Mouse (Mus musculus) liver, embryonic 14.5 days (tissue): ENCODE measurements around the gene AW551984. TPM values are rescaled to one million over a fixed set of nuclear protein-coding genes. Genes with fewer than 3 reads are reported as not detected.

Source experiments
- ATAC-seq: fragments of 200-750 bp; cut with Nextera tagmentation; 2 replicates; pipeline ENCODE4 v1.8.0; 2017; ENCODE audit warnings: moderate number of reproducible peaks, mild to moderate bottlenecking, moderate library complexity; ENCODE audit not compliant: insufficient read depth
- DNase-seq, 3 experiments: peaks; one replicate each; pipeline ENCODE4 v3.0.0-alpha.2; 2012 to 2013; ENCODE audit warnings: low read depth in 3 of 3, low spot score in 3 of 3
- H3K27ac ChIP-seq: fragments of 300-500 bp; sonication (generic); 2 replicates; pipeline ENCODE4 v1.5.1; 2014; ENCODE audit warnings: moderate library complexity, mild to moderate bottlenecking, control low read depth, inconsistent platforms
- H3K27me3 ChIP-seq: fragments of 300-500 bp; sonication (generic); 2 replicates; pipeline ENCODE4 v1.6.1; 2014; ENCODE audit warnings: mild to moderate bottlenecking, low read length, moderate library complexity; ENCODE audit not compliant: control insufficient read depth, insufficient read depth
- H3K36me3 ChIP-seq: fragments of 300-500 bp; sonication (generic); replicated peaks from 2 replicates; pipeline ENCODE4 v1.6.1; 2014; ENCODE audit warnings: low read depth; ENCODE audit not compliant: control insufficient read depth, insufficient read depth
- H3K4me1 ChIP-seq, 2 experiments: fragments of 200-500 bp in 1 of 2; fragments of 300-500 bp in 1 of 2; sonication (generic) in 1 of 2; replicated peaks; 2 replicates each; pipeline ENCODE4 v1.6.1; 2012 to 2014; ENCODE audit warnings: antibody characterized with exemption in 1 of 2, inconsistent platforms in 1 of 2, low read length in 1 of 2; ENCODE audit not compliant: control insufficient read depth in 2 of 2, insufficient read depth in 2 of 2
- H3K4me2 ChIP-seq: fragments of 300-500 bp; sonication (generic); 2 replicates; pipeline ENCODE4 v1.6.1; 2014; ENCODE audit warnings: low read depth, mild to moderate bottlenecking, control low read depth, moderate library complexity
- H3K4me3 ChIP-seq, 2 experiments: fragments of 200-500 bp in 1 of 2; fragments of 300-500 bp in 1 of 2; sonication (generic) in 1 of 2; 2 replicates each; pipeline ENCODE4 v1.5.1; 2012 to 2014; ENCODE audit warnings: low read depth in 2 of 2, low read length in 2 of 2, mild to moderate bottlenecking in 2 of 2, control low read depth in 1 of 2, inconsistent platforms in 1 of 2, moderate library complexity in 1 of 2; ENCODE audit not compliant: insufficient read depth in 1 of 2
- H3K9ac ChIP-seq: fragments of 300-500 bp; sonication (generic); replicated peaks from 2 replicates; pipeline ENCODE4 v1.6.1; 2014; ENCODE audit warnings: mild to moderate bottlenecking, control low read depth, moderate library complexity
- H3K9me3 ChIP-seq: fragments of 300-500 bp; sonication (generic); 2 replicates; pipeline ENCODE4 v1.6.1; 2016; ENCODE audit warnings: low read length, mixed read lengths; ENCODE audit not compliant: control insufficient read depth
- CTCF ChIP-seq: IDR thresholded peaks from 2 replicates; pipeline ENCODE4 v1.5.1; 2016; ENCODE audit warnings: antibody characterized with exemption, low read depth, control low read depth
- EP300 ChIP-seq: IDR thresholded peaks from 2 replicates; pipeline ENCODE4 v1.6.1; 2016; ENCODE audit warnings: antibody characterized with exemption, low read depth
- WGBS: fragments of 180-500 bp; shearing (Covaris S2); extraction: QIAGEN DNeasy Blood & Tissue Kit; methylation state at CpG from one replicate; pipeline ENCODE4 v1.1.7; 2014; ENCODE audit not compliant: insufficient replicate concordance; 5-methylcytosine and 5-hydroxymethylcytosine counted together
- polyA plus RNA-seq, 2 experiments: library from polyadenylated mRNA; depleted of rRNA in 1 of 2; stranded (reverse) in 1 of 2; unstranded in 1 of 2; fragments of >200 nt; fragmentation: Nextera tagmentation in 1 of 2; extraction: Ambion mirVana in 1 of 2; gene quantifications; 2 replicates each; pipeline versions ENCODE4 v1.2.1 to v1.2.3; 2012 to 2014

Gene AW551984
- polyA plus RNA-seq, 2 experiments, result 1.3 to 1.5 TPM

DNA sequence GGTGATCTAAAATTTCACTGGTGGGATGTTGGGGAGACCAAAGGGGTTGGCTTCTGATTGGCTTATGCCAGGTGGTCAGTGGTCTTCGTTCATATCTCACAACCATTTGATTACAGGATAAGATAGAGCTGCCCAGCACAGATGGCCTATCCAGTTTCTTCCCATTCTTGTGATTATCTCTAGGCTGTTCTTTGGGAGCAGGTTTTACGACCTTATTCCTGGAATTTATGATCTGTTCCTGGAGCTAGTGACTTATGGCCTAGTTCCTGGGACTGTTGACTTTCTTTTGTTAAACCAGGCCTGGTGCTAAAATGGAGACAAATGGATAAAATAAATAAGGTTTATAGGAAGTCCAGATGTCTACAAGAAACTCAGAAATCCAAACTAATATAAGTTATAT, 20.5 kb upstream of the AW551984 start:
- Histone ChIP-seq H3K4me1 (no peaks in the 10 kb centered on the region), H3K27ac (no peak overlapping the region), H3K4me2 (no peak overlapping the region), H3K9me3 (no peaks in the 10 kb centered on the region), H3K27me3 (no peaks in the 10 kb centered on the region), H3K4me3 (no peak overlapping the region), H3K9ac (no peak overlapping the region), H3K36me3 (no peaks in the 10 kb centered on the region)
- WGBS, result 25% methylated on average over 2 of the region's 2 CpGs
- ATAC-seq (no peak), DNase-seq (no peak)
- TF ChIP-seq CTCF (no peak), EP300 (no peak)

DNA sequence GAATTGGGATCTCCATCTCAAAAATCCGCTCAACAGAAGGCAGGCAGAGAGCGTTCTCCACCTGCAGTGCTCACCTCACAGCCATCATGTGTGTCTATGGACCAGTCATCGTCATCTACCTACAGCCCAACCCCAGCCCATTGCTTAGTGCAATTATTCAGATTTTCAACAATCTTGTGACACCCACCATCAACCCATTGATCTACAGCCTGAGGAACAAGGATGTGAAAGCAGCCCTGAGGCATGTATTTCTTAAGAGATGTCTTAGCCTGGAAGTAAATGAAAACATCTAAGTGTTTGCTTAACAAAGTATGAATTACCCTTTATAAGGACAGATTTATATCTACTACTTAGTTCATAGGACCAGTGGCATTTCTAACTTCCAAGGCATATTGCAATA, 19.6 kb upstream of the AW551984 start:
- Histone ChIP-seq H3K4me2 (no peak overlapping the region), H3K9me3 (no peaks in the 10 kb centered on the region), H3K36me3 (no peaks in the 10 kb centered on the region), H3K9ac (no peak overlapping the region), H3K27me3 (no peaks in the 10 kb centered on the region), H3K27ac (no peak overlapping the region), H3K4me3 (no peak overlapping the region), H3K4me1 (no peaks in the 10 kb centered on the region)
- DNase-seq, result no peak
- no peak for TF ChIP-seq CTCF
- no peak for TF ChIP-seq EP300
- WGBS, result 48% methylated on average over 3 of the region's 3 CpGs
- ATAC-seq, result no peak

DNA sequence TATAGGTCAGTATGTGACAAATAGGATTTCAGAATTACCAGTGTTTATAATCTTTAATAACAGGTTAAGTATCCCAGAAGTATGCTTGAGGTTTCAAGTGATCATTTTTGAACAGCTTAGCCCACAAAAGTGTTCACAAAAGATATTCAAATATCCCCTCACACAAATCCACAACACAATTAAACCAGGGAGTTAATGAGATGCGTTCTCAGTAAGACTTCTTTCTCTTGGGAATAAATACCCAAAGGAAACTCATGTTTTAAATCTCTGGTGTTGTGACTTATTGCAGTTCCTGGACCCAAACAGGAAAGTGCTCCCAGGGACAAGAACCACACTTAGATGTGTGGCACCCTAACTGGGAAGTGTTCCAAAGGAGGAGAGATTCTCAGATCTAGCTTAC, 16.9 kb upstream of the AW551984 start, which contains the start of gene Olfr960:
Gene Olfr960, plus strand, starts transcription at position 301 of the 400 bp plus-strand sequence.
- H3K36me3 ChIP-seq, result no peaks in the 10 kb centered on the region
- H3K9me3 ChIP-seq, result no peaks in the 10 kb centered on the region
- no peak within 1 kb of the TSS for H3K9ac ChIP-seq
- no peak for ATAC-seq
- 61% methylated on average over 1 of the region's 1 CpGs for WGBS
- no peak within 1 kb of the TSS for H3K4me3 ChIP-seq
- no peaks in the 10 kb centered on the region for H3K4me1 ChIP-seq
- no peak within 1 kb of the TSS for H3K4me2 ChIP-seq
- no peaks in the 10 kb centered on the region for H3K27me3 ChIP-seq
- H3K27ac ChIP-seq, result no peak within 1 kb of the TSS
- TF ChIP-seq CTCF (no peak), EP300 (no peak)
- no peak for DNase-seq

DNA sequence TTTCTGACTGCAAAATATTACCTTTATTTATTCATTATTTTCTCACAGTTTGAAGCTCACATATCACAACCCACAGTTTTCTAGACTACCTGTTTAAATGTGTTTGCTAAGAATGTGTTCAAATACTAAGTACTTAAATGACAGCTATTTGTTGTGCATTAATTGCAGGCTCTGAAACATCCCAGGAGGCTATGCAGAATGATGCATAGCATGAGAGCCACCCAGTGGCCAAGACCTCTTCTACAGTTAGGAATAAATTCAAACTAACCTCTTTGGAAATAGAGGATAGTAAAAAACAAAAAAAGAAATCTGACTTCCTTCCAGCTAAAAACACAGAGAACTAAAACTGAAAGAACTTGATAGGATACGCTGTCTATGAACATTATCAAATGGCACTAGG, 7.8 kb upstream of the AW551984 start:
- Histone ChIP-seq H3K36me3 (no peaks in the 10 kb centered on the region), H3K27ac (no peak overlapping the region), H3K27me3 (no peaks in the 10 kb centered on the region), H3K4me1 (no peaks in the 10 kb centered on the region), H3K4me3 (no peak overlapping the region), H3K9ac (no peak overlapping the region), H3K4me2 (no peak overlapping the region), H3K9me3 (no peaks in the 10 kb centered on the region)
- ATAC-seq (no peak), DNase-seq (no peak)
- no peak for TF ChIP-seq EP300
- TF ChIP-seq CTCF, result no peak
- WGBS, result 36% methylated on average over 1 of the region's 1 CpGs

DNA sequence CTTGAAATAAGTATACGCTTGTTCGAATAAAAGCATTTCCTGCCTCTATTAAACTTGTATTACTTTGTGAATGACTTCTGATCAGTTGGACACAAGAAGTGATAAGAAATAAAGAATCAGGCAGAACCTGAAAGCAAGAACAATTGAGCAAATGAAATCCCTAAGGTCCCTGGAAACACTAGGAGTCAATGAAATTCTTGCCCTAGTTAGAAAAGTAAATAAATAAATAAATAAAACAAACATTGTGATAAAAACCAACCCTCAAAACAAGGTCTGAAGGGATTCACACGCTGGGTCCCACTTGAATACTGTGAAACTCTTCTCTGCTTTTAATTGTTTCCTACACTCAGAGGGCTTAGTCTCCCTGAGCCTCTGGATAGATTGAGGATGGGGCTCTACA, 6.2 kb upstream of the AW551984 start, which contains the start of gene Olfr148:
Gene Olfr148, plus strand, starts transcription at position 301 of the 400 bp plus-strand sequence.
- no peak within 1 kb of the TSS for H3K27ac ChIP-seq
- no peak for TF ChIP-seq CTCF
- TF ChIP-seq EP300, result no peak
- H3K36me3 ChIP-seq, result no peaks in the 10 kb centered on the region
- H3K9ac ChIP-seq, result no peak within 1 kb of the TSS
- no peak for ATAC-seq
- H3K4me1 ChIP-seq, result no peaks in the 10 kb centered on the region
- H3K4me3 ChIP-seq, result no peak within 1 kb of the TSS
- no peak within 1 kb of the TSS for H3K4me2 ChIP-seq
- no peaks in the 10 kb centered on the region for H3K27me3 ChIP-seq
- WGBS, result 47% methylated on average over 3 of the region's 3 CpGs
- no peak for DNase-seq
- no peaks in the 10 kb centered on the region for H3K9me3 ChIP-seq

DNA sequence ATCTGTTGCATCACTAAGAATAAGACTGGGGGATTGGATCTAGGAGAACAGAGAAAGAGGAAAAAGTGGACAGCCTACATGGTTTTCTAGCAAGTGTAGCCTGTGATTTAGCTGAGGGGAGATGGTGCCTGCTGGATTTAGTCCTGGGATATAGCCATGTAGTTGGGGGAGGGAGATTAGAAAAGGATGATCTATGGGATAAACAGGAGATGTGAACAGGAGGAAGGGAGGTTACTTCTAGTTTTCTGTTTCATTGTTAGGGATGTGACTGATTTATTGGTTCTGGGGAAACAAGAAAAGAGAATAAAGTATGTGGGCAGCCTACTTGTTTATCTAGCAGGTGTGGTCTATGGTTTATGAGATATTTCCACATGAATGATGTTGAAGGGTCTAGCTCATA, 4.3 kb upstream of the AW551984 start:
- H3K9me3 ChIP-seq, result no peaks in the 10 kb centered on the region

More for the DNA sequence above, 4.3 kb upstream of the AW551984 start:
- ATAC-seq (no peak), DNase-seq (no peak)
- H3K36me3 ChIP-seq, result no peaks in the 10 kb centered on the region
- TF ChIP-seq CTCF, result no peak
- TF ChIP-seq EP300, result no peak
- H3K4me3 ChIP-seq, result no peak overlapping the region
- no peak overlapping the region for H3K4me2 ChIP-seq
- no peak overlapping the region for H3K9ac ChIP-seq
- H3K4me1 ChIP-seq, result no peaks in the 10 kb centered on the region
- H3K27ac ChIP-seq, result no peak overlapping the region
- no peaks in the 10 kb centered on the region for H3K27me3 ChIP-seq
